Mouse (Mus musculus): ENCODE results near the gene Hsd17b2. TPM values are rescaled to one million over a fixed set of nuclear protein-coding genes. Genes with fewer than 3 reads are reported as not detected.

The Hsd17b2 gene
- total and polyA plus RNA-seq, 2 experiments: 259 to 380 TPM

- Histone ChIP-seq H3K4me1 (ENCODE audit: control insufficient read depth, insufficient read depth, low read length) (peaks cover 35% of the 10 kb centered on the region), H3K36me3 (ENCODE audit: control insufficient read depth, insufficient read depth, low read length) (peaks cover under 1% of the 10 kb centered on the region; the same call in 1 of the 2 replicates), H3K27me3 (ENCODE audit: control insufficient read depth, insufficient read depth, low read length) (no peaks in the 10 kb centered on the region), H3K79me2 (ENCODE audit: control insufficient read depth, insufficient read depth, low read length) (peaks cover 22% of the 10 kb centered on the region; the same call in 1 of the 2 replicates), H3K27ac (replicated peaks; ENCODE audit: insufficient read depth, low read depth, low read length) (peak overlapping the region; percentile 94), H3K9ac (ENCODE audit: low read depth, low read length) (peak overlapping the region; percentile 83), H3K4me3 (ENCODE audit: insufficient read depth, low read depth, low read length) (peak overlapping the region; percentile 63)
- peak; percentile 77 for DNase-seq (ENCODE audit: extremely low read depth, low read depth, low spot score)
- TF ChIP-seq POLR2A (IDR thresholded peaks at IDR 0.05; ENCODE audit: extremely low read depth, insufficient read depth, low read length): no peak
- no peak for TF ChIP-seq CTCF (IDR thresholded peaks at IDR 0.05; ENCODE audit: low read depth, low read length)
- WGBS: 11% methylated on average over 11 of the region's 11 CpGs
Observed at GRCm38 (mm10) chr8:117670461-117670860, 31.2 kb upstream of the Hsd17b2 start.

GRCm38 (mm10) chr8:117672558-117672957 is 29.1 kb upstream of the Hsd17b2 start:
- DNase-seq (ENCODE audit: extremely low read depth, low read depth, low spot score): peak; percentile 89
- 34% methylated on average over 3 of the region's 3 CpGs for whole genome bisulfite sequencing
- H3K27ac ChIP-seq (replicated peaks; ENCODE audit: insufficient read depth, low read depth, low read length): peak overlapping the region; percentile 94

GRCm38 (mm10) chr8:117673430-117673830 is 28.3 kb upstream of the Hsd17b2 start, which contains the start of gene Sdr42e1:
Sdr42e1 (minus strand) TSS chr8:117673689.
- peak within 1 kb of the TSS; percentile 88 for H3K9ac ChIP-seq (ENCODE audit: low read depth, low read length)

More at GRCm38 (mm10) chr8:117672558-117672957, 29.1 kb upstream of the Hsd17b2 start:
- Histone ChIP-seq H3K4me3 (ENCODE audit: insufficient read depth, low read depth, low read length) (peak overlapping the region; percentile 11; the same call in 1 of the 2 replicates), H3K4me1 (ENCODE audit: control insufficient read depth, insufficient read depth, low read length) (peaks cover 33% of the 10 kb centered on the region), H3K79me2 (ENCODE audit: control insufficient read depth, insufficient read depth, low read length) (peaks cover 22% of the 10 kb centered on the region; the same call in 1 of the 2 replicates), H3K36me3 (ENCODE audit: control insufficient read depth, insufficient read depth, low read length) (no peaks in the 10 kb centered on the region), H3K27me3 (ENCODE audit: control insufficient read depth, insufficient read depth, low read length) (no peaks in the 10 kb centered on the region), H3K9ac (ENCODE audit: low read depth, low read length) (peak overlapping the region; percentile 57)
- no peak for TF ChIP-seq POLR2A (IDR thresholded peaks at IDR 0.05; ENCODE audit: extremely low read depth, insufficient read depth, low read length)
- no peak for TF ChIP-seq CTCF (IDR thresholded peaks at IDR 0.05; ENCODE audit: low read depth, low read length)

GRCm38 (mm10) chr8:117675171-117675570 is 26.5 kb upstream of the Hsd17b2 start:
- no peaks in the 10 kb centered on the region for H3K36me3 ChIP-seq (ENCODE audit: control insufficient read depth, insufficient read depth, low read length)
- H3K4me1 ChIP-seq (ENCODE audit: control insufficient read depth, insufficient read depth, low read length): peaks cover 28% of the 10 kb centered on the region
- H3K27ac ChIP-seq (replicated peaks; ENCODE audit: insufficient read depth, low read depth, low read length): peak overlapping the region; percentile 73
- 85% methylated on average over 5 of the region's 5 CpGs for whole genome bisulfite sequencing
- no peak for TF ChIP-seq POLR2A (IDR thresholded peaks at IDR 0.05; ENCODE audit: extremely low read depth, insufficient read depth, low read length)
- TF ChIP-seq CTCF (IDR thresholded peaks at IDR 0.05; ENCODE audit: low read depth, low read length): no peak
- no peak overlapping the region for H3K4me3 ChIP-seq (ENCODE audit: insufficient read depth, low read depth, low read length)
- DNase-seq (ENCODE audit: extremely low read depth, low read depth, low spot score): no peak
- H3K27me3 ChIP-seq (ENCODE audit: control insufficient read depth, insufficient read depth, low read length): no peaks in the 10 kb centered on the region
- peaks cover 19% of the 10 kb centered on the region; the same call in 1 of the 2 replicates for H3K79me2 ChIP-seq (ENCODE audit: control insufficient read depth, insufficient read depth, low read length)
- no peak overlapping the region for H3K9ac ChIP-seq (ENCODE audit: low read depth, low read length)

More at GRCm38 (mm10) chr8:117673430-117673830, 28.3 kb upstream of the Hsd17b2 start, which contains the start of gene Sdr42e1:
- Histone ChIP-seq H3K4me3 (ENCODE audit: insufficient read depth, low read depth, low read length) (peak within 1 kb of the TSS; percentile 71), H3K36me3 (ENCODE audit: control insufficient read depth, insufficient read depth, low read length) (no peaks in the 10 kb centered on the region), H3K79me2 (ENCODE audit: control insufficient read depth, insufficient read depth, low read length) (peaks cover 21% of the 10 kb centered on the region; the same call in 1 of the 2 replicates), H3K27ac (replicated peaks; ENCODE audit: insufficient read depth, low read depth, low read length) (peak within 1 kb of the TSS; percentile 94), H3K27me3 (ENCODE audit: control insufficient read depth, insufficient read depth, low read length) (no peaks in the 10 kb centered on the region), H3K4me1 (ENCODE audit: control insufficient read depth, insufficient read depth, low read length) (peaks cover 33% of the 10 kb centered on the region)
- TF ChIP-seq POLR2A (IDR thresholded peaks at IDR 0.05; ENCODE audit: extremely low read depth, insufficient read depth, low read length) (0 out of 2 replicates have a peak, but pooled peaks have one; percentile 26), CTCF (IDR thresholded peaks at IDR 0.05; ENCODE audit: low read depth, low read length) (no peak)
- DNase-seq (ENCODE audit: extremely low read depth, low read depth, low spot score): peak; percentile 70
- WGBS: 7% methylated on average over 17 of the region's 17 CpGs

- Histone ChIP-seq H3K27me3 (ENCODE audit: control insufficient read depth, insufficient read depth, low read length) (no peaks in the 10 kb centered on the region), H3K27ac (replicated peaks; ENCODE audit: insufficient read depth, low read depth, low read length) (peak overlapping the region; percentile 98), H3K4me3 (ENCODE audit: insufficient read depth, low read depth, low read length) (peak overlapping the region; percentile 22; the same call in 1 of the 2 replicates), H3K79me2 (ENCODE audit: control insufficient read depth, insufficient read depth, low read length) (peaks cover 19% of the 10 kb centered on the region; the same call in 1 of the 2 replicates), H3K36me3 (ENCODE audit: control insufficient read depth, insufficient read depth, low read length) (no peaks in the 10 kb centered on the region), H3K9ac (ENCODE audit: low read depth, low read length) (peak overlapping the region; percentile 76), H3K4me1 (ENCODE audit: control insufficient read depth, insufficient read depth, low read length) (peaks cover 26% of the 10 kb centered on the region)
- 16% methylated on average over 9 of the region's 9 CpGs for WGBS
- peak; percentile 97 for DNase-seq (ENCODE audit: extremely low read depth, low read depth, low spot score)
- TF ChIP-seq CTCF (IDR thresholded peaks at IDR 0.05; ENCODE audit: low read depth, low read length): no peak
- no peak for TF ChIP-seq POLR2A (IDR thresholded peaks at IDR 0.05; ENCODE audit: extremely low read depth, insufficient read depth, low read length)
Observed at GRCm38 (mm10) chr8:117676460-117676859, 25.2 kb upstream of the Hsd17b2 start.

- 10% methylated on average over 8 of the region's 8 CpGs for WGBS
- DNase-seq (ENCODE audit: extremely low read depth, low read depth, low spot score): peak; percentile 92
- TF ChIP-seq CTCF (IDR thresholded peaks at IDR 0.05; ENCODE audit: low read depth, low read length) (no peak), POLR2A (IDR thresholded peaks at IDR 0.05; ENCODE audit: extremely low read depth, insufficient read depth, low read length) (no peak)
- no peaks in the 10 kb centered on the region for H3K36me3 ChIP-seq (ENCODE audit: control insufficient read depth, insufficient read depth, low read length)
- H3K27ac ChIP-seq (replicated peaks; ENCODE audit: insufficient read depth, low read depth, low read length): peak overlapping the region; percentile 98
- peak overlapping the region; percentile 22 for H3K4me3 ChIP-seq (ENCODE audit: insufficient read depth, low read depth, low read length)
- H3K9ac ChIP-seq (ENCODE audit: low read depth, low read length): peak overlapping the region; percentile 76
- peaks cover 15% of the 10 kb centered on the region; the same call in 1 of the 2 replicates for H3K79me2 ChIP-seq (ENCODE audit: control insufficient read depth, insufficient read depth, low read length)
- peaks cover 21% of the 10 kb centered on the region for H3K4me1 ChIP-seq (ENCODE audit: control insufficient read depth, insufficient read depth, low read length)
- H3K27me3 ChIP-seq (ENCODE audit: control insufficient read depth, insufficient read depth, low read length): no peaks in the 10 kb centered on the region
Observed at GRCm38 (mm10) chr8:117677011-117677410, 24.7 kb upstream of the Hsd17b2 start.

Data from liver, adult 2 months (tissue).